Mouse (Mus musculus): ENCODE measurements at regions not wholly inside any gene's neighbourhood (a gene's known extent, or its start where the extent isn't known, plus 50 kb on each side); places are given as distances from the start of the nearest gene placed in this dataset.

DNA sequence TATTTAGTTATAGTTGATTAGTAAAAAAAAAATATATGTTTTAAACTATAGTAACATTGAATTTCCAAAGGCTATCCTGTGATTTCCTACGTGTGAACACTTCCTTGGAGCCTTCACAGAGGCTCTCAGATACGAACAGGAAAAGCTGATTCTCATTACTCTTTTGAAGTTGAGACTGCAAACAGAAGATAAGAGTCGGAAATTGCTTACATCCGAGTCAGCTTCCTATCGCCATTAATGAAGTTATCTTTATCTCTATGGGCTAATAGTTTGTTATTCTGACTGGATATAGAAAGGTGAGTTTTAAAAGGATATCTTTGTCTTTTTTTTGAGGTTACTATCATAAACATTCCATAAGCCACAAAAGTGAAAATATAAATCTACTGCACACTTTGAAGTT lies 212.8 kb downstream of the Trim52 start:
- ATAC-seq (replicated peaks; ENCODE audit: extremely low read depth, insufficient read depth, low FRiP score) = no peak
- Histone ChIP-seq H3K9ac (ENCODE audit: low read length) (no peak overlapping the region), H3K27me3 (ENCODE audit: control insufficient read depth, insufficient read depth, low read length) (no peaks in the 10 kb centered on the region), H3K9me3 (replicated peaks; ENCODE audit: control insufficient read depth, low read length) (no peaks in the 10 kb centered on the region), H3K4me3 (ENCODE audit: low read length) (no peak overlapping the region), H3K27ac (ENCODE audit: low read length) (no peak overlapping the region), H3K36me3 (ENCODE audit: control insufficient read depth, insufficient read depth) (no peaks in the 10 kb centered on the region), H3K4me2 (ENCODE audit: low read depth, low read length) (no peak overlapping the region), H3K4me1 (ENCODE audit: control insufficient read depth, insufficient read depth, low read length) (no peaks in the 10 kb centered on the region)
- WGBS = 16% methylated on average over 5 of the region's 5 CpGs

DNA sequence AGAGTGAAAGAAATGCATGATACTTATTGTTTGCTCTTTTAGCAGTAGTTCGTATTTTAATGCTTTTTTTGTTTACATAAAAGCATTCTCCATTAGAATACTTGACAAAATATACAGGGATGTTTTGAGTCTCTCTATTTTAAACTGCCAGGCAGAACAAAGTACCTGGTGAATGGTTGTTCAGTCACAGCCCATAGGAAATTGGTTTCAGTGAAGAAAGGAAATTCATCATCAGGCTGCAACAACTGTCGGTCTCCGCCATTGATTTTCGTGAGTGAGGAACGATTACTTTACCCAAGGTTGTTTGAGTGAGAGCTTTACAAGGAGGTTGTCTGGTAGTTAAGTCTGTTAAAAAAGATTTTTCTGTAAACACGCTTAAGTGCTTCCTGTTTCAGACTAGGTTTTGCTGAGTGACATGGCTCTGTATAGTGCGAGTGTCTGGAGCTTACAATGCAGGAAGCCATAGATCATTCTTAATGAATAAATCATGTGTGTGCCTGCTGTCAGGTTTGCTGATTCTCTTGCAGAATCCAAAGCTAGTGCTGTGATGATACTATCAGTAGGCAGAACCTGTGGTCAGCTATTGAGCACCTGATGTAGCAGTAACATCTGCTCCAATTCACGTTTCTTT lies 221.8 kb downstream of the Trim52 start:
- no peaks in the 10 kb centered on the region for H3K27me3 ChIP-seq (ENCODE audit: control insufficient read depth, insufficient read depth, low read length)
- 57% methylated on average over 8 of the region's 8 CpGs for WGBS
- H3K9me3 ChIP-seq (replicated peaks; ENCODE audit: control insufficient read depth, low read length) = no peaks in the 10 kb centered on the region
- H3K4me2 ChIP-seq (ENCODE audit: low read depth, low read length) = no peak overlapping the region
- H3K27ac ChIP-seq (ENCODE audit: low read length) = no peak overlapping the region
- H3K9ac ChIP-seq (ENCODE audit: low read length) = no peak overlapping the region
- no peak for ATAC-seq (replicated peaks; ENCODE audit: extremely low read depth, insufficient read depth, low FRiP score)
- H3K36me3 ChIP-seq (ENCODE audit: control insufficient read depth, insufficient read depth) = no peaks in the 10 kb centered on the region
- H3K4me1 ChIP-seq (ENCODE audit: control insufficient read depth, insufficient read depth, low read length) = no peaks in the 10 kb centered on the region
- H3K4me3 ChIP-seq (ENCODE audit: low read length) = no peak overlapping the region

DNA sequence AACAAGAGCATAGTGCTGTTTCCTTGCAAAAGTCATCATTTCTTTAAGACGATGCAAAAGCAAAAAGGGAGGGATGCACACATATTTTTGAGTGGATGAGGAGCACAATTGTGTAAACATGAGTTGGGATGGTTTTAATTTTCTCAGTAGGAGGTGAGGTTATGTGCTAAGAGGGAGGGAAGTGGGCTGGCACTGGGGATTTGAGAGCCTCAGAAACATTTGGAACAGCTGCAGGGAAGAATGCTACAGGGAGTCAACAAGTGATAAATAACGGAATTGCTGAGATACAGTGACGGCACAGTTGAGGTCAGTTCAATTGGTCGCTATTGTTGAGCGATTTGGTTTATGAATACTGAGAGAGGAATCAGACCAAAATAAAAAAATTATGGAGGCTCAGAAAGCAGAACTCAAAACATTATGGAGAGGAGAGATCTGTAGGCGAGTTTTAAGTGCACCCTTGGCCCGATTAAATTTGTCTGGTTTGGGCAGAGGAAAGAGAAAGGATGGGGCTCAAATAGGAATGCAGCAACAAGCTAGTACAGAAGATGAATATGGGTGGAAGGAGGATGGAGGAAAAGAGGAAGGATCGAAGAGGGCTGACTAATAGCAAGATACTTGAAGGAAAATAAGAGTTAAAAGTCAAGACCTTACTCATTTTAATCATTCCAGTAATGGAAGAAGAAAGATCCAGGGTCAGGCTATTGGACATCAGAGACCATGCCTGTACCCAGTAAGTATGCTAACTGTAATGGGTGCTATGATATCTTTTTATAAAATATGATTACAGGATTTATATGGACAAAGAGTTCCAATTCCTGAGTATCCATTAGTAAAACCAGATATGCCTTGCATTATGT lies 259.0 kb downstream of the Trim52 start:
- no peaks in the 10 kb centered on the region; the same call in 1 of the 2 replicates for H3K9me3 ChIP-seq (replicated peaks; ENCODE audit: control insufficient read depth, low read length)
- H3K27me3 ChIP-seq (ENCODE audit: control insufficient read depth, insufficient read depth, low read length) = no peaks in the 10 kb centered on the region
- no peak; the same call in 1 of the 2 replicates for ATAC-seq (replicated peaks; ENCODE audit: extremely low read depth, insufficient read depth, low FRiP score)
- no peak overlapping the region for H3K4me3 ChIP-seq (ENCODE audit: low read length)
- H3K27ac ChIP-seq (ENCODE audit: low read length) = no peak overlapping the region
- no peak overlapping the region for H3K4me2 ChIP-seq (ENCODE audit: low read depth, low read length)
- H3K4me1 ChIP-seq (ENCODE audit: control insufficient read depth, insufficient read depth, low read length) = no peaks in the 10 kb centered on the region
- H3K9ac ChIP-seq (ENCODE audit: low read length) = no peak overlapping the region
- WGBS = 60% methylated on average over 8 of the region's 8 CpGs
- no peaks in the 10 kb centered on the region for H3K36me3 ChIP-seq (ENCODE audit: control insufficient read depth, insufficient read depth)

DNA sequence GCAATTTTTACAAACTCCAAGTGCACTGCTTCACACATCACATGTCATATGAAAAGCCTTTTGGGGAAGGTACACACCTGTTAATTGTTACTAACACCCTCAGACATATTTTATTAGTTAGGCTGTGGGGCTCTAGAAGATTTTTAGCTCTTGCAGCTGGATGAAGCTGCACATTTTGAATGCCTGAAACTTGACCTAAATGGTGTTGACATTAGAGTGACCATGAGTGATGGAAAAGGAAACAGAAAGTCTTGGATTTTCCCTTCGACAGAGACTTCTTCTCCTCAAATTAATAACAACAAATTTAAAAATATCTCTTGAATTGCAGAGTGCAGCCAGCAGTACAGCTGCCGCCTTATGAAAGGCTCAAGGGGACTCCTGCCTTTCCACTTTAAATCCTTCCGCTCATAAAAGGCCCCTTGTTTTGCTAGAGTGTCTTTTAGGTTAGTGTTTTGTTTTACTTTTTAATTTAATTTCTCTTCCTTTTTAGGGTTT lies 259.7 kb downstream of the Trim52 start:
- Histone ChIP-seq H3K9ac (ENCODE audit: low read length) (no peak overlapping the region), H3K4me3 (ENCODE audit: low read length) (no peak overlapping the region), H3K4me1 (ENCODE audit: control insufficient read depth, insufficient read depth, low read length) (no peaks in the 10 kb centered on the region), H3K27me3 (ENCODE audit: control insufficient read depth, insufficient read depth, low read length) (no peaks in the 10 kb centered on the region), H3K4me2 (ENCODE audit: low read depth, low read length) (no peak overlapping the region), H3K27ac (ENCODE audit: low read length) (no peak overlapping the region), H3K9me3 (replicated peaks; ENCODE audit: control insufficient read depth, low read length) (no peaks in the 10 kb centered on the region), H3K36me3 (ENCODE audit: control insufficient read depth, insufficient read depth) (no peaks in the 10 kb centered on the region)
- ATAC-seq (replicated peaks; ENCODE audit: extremely low read depth, insufficient read depth, low FRiP score) = no peak
- WGBS = 56% methylated on average over 3 of the region's 3 CpGs

DNA sequence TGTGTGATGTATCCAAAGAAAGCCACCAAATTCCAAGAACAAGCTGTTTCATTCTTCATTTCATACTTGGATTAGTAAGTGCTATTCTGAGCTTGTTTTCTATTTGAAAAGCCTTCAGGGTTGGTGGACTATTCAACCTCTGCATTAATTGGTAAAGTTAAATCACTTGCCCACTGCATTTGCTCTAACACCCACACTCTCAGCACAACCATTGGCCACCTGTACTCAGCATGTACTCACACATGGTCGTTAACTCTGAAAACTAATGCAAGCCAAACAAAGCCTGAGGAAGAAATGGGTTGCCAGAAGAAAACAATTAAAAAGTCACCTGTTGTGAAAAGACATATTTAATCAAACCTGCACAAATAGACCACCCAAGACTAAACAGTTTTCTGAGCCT lies 267.5 kb downstream of the Trim52 start:
- ATAC-seq (replicated peaks; ENCODE audit: extremely low read depth, insufficient read depth, low FRiP score) = no peak
- Histone ChIP-seq H3K4me2 (ENCODE audit: low read depth, low read length) (no peak overlapping the region), H3K27ac (ENCODE audit: low read length) (no peak overlapping the region), H3K36me3 (ENCODE audit: control insufficient read depth, insufficient read depth) (no peaks in the 10 kb centered on the region), H3K27me3 (ENCODE audit: control insufficient read depth, insufficient read depth, low read length) (no peaks in the 10 kb centered on the region), H3K9ac (ENCODE audit: low read length) (no peak overlapping the region), H3K4me3 (ENCODE audit: low read length) (no peak overlapping the region), H3K4me1 (ENCODE audit: control insufficient read depth, insufficient read depth, low read length) (no peaks in the 10 kb centered on the region), H3K9me3 (replicated peaks; ENCODE audit: control insufficient read depth, low read length) (no peaks in the 10 kb centered on the region)
- WGBS = 73% methylated on average over 1 of the region's 1 CpGs

DNA sequence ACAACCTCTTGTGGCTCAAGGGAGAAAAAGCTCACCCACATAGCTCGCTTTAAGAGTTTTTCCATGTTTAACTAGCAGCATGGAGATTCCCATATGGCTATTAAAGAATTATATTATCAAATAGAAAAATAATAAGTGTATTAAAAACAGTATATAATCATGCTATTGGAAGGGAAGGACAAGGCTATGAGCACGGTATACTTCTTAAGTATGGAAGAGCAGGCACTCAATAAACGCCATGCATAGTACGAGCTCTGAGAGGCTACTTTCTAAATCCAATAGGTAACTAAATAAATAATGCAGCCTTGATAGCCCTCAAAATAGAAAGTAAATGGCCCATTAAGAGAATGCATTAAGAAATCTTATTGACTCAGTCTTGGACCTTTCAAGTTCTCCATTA lies 273.6 kb downstream of the Trim52 start:
- no peaks in the 10 kb centered on the region for H3K27me3 ChIP-seq (ENCODE audit: control insufficient read depth, insufficient read depth, low read length)
- H3K9ac ChIP-seq (ENCODE audit: low read length) = no peak overlapping the region
- H3K9me3 ChIP-seq (replicated peaks; ENCODE audit: control insufficient read depth, low read length) = no peaks in the 10 kb centered on the region
- H3K4me1 ChIP-seq (ENCODE audit: control insufficient read depth, insufficient read depth, low read length) = no peaks in the 10 kb centered on the region
- H3K36me3 ChIP-seq (ENCODE audit: control insufficient read depth, insufficient read depth) = no peaks in the 10 kb centered on the region
- no peak overlapping the region for H3K27ac ChIP-seq (ENCODE audit: low read length)
- no peak for ATAC-seq (replicated peaks; ENCODE audit: extremely low read depth, insufficient read depth, low FRiP score)
- no peak overlapping the region for H3K4me2 ChIP-seq (ENCODE audit: low read depth, low read length)
- no peak overlapping the region for H3K4me3 ChIP-seq (ENCODE audit: low read length)
- 77% methylated on average over 4 of the region's 4 CpGs for WGBS

DNA sequence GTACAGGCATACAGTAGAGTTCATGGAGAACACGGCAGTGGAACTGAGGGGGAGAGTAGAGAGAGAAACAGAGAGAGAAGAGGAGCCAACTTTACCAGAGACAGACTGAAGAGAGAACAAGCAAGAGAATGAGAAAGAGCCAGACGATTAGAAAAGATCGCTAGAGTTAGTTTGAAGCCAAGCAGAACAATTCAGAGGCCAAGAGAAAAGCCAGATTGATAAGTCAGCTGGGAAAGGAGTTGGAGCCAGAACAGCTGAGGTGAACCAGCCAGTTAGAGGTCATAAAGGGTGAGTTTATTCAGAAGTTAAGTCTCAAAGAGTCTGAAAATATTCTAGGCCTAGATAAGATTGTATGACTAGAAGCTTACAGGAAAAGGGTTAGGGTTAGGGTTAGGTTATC lies 281.7 kb downstream of the Trim52 start:
- no peak overlapping the region for H3K27ac ChIP-seq (ENCODE audit: low read length)
- no peaks in the 10 kb centered on the region for H3K4me1 ChIP-seq (ENCODE audit: control insufficient read depth, insufficient read depth, low read length)
- H3K9me3 ChIP-seq (replicated peaks; ENCODE audit: control insufficient read depth, low read length) = no peaks in the 10 kb centered on the region
- H3K4me2 ChIP-seq (ENCODE audit: low read depth, low read length) = no peak overlapping the region
- 43% methylated on average over 3 of the region's 3 CpGs for WGBS
- H3K27me3 ChIP-seq (ENCODE audit: control insufficient read depth, insufficient read depth, low read length) = no peaks in the 10 kb centered on the region
- ATAC-seq (replicated peaks; ENCODE audit: extremely low read depth, insufficient read depth, low FRiP score) = 0 out of 2 replicates have a peak, but pooled peaks have one; percentile 49
- no peak overlapping the region for H3K9ac ChIP-seq (ENCODE audit: low read length)
- no peaks in the 10 kb centered on the region for H3K36me3 ChIP-seq (ENCODE audit: control insufficient read depth, insufficient read depth)
- no peak overlapping the region for H3K4me3 ChIP-seq (ENCODE audit: low read length)

DNA sequence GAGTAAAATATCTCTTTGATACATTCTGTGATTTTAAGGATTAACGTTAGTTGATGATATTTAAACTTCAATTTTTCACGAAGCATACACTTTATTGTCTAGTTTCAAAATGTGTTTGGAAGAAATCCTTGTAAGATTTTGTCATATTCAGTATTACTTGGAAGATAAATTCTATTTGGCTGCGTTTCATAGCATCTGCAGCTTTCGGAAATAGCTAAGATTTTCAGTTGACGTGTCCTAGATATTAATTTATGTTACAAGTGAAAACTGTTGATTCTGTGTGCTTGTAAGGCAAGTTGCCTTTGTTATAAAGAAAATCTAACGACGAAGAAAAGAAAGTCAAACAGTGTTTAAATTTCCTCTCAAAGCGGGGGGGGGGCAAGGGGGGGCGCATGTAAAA lies 284.5 kb downstream of the Trim52 start:
- Histone ChIP-seq H3K9ac (ENCODE audit: low read length) (no peak overlapping the region), H3K4me1 (ENCODE audit: control insufficient read depth, insufficient read depth, low read length) (no peaks in the 10 kb centered on the region), H3K27ac (ENCODE audit: low read length) (no peak overlapping the region), H3K4me3 (ENCODE audit: low read length) (no peak overlapping the region), H3K9me3 (replicated peaks; ENCODE audit: control insufficient read depth, low read length) (no peaks in the 10 kb centered on the region), H3K36me3 (ENCODE audit: control insufficient read depth, insufficient read depth) (no peaks in the 10 kb centered on the region), H3K4me2 (ENCODE audit: low read depth, low read length) (no peak overlapping the region), H3K27me3 (ENCODE audit: control insufficient read depth, insufficient read depth, low read length) (no peaks in the 10 kb centered on the region)
- ATAC-seq (replicated peaks; ENCODE audit: extremely low read depth, insufficient read depth, low FRiP score) = no peak
- WGBS = 70% methylated on average over 9 of the region's 9 CpGs

DNA sequence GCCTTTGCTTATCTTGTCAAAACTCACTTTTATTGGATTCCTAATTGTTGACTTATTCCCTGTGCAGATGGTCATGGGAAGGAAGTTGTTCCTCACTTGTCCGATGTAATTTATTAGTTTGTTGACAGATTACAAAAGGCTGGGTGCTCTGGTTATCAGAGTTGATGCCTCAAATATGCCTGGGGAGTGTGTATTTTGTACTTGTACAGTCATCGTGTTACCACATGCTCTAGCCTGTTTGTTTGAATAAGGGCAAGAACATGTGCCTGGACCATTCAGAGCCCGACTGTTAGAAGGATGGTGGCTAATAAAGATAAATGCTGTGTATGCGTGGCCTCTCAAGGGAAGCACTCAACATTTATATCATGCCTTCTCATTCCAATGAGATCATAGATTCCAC lies 288.0 kb downstream of the Trim52 start:
- no peaks in the 10 kb centered on the region for H3K27me3 ChIP-seq (ENCODE audit: control insufficient read depth, insufficient read depth, low read length)
- H3K36me3 ChIP-seq (ENCODE audit: control insufficient read depth, insufficient read depth) = no peaks in the 10 kb centered on the region
- 0 out of 2 replicates have a peak, but pooled peaks have one; percentile 14 for ATAC-seq (replicated peaks; ENCODE audit: extremely low read depth, insufficient read depth, low FRiP score)
- 38% methylated on average over 4 of the region's 4 CpGs for WGBS
- no peaks in the 10 kb centered on the region for H3K4me1 ChIP-seq (ENCODE audit: control insufficient read depth, insufficient read depth, low read length)
- H3K27ac ChIP-seq (ENCODE audit: low read length) = no peak overlapping the region
- H3K9me3 ChIP-seq (replicated peaks; ENCODE audit: control insufficient read depth, low read length) = no peaks in the 10 kb centered on the region
- H3K4me3 ChIP-seq (ENCODE audit: low read length) = no peak overlapping the region
- H3K4me2 ChIP-seq (ENCODE audit: low read depth, low read length) = no peak overlapping the region
- no peak overlapping the region for H3K9ac ChIP-seq (ENCODE audit: low read length)
